In genomic region chr8:125067596-125067960, GRCm38 (mm10) we compare ENCODE assay signal across 8 mouse cellular contexts. TPM values are rescaled to one million over a fixed set of nuclear protein-coding genes. Genes with fewer than 3 reads are reported as not detected.
A peak's percentile ranks its signal among the peaks of the same experiment; 100 is the strongest.
DNase-seq lines count a peak whose midpoint lies in the region; ATAC-seq and TF ChIP-seq lines count a peak whose summit lies in the region.

No protein-coding gene starts in this region.

- peak overlapping the region; percentile 70 for H3K27ac ChIP-seq in forebrain, postnatal 0 days (ENCODE audit: low read depth, low read length)
- H3K27ac ChIP-seq in hindbrain, embryonic 16.5 days (ENCODE audit: low read depth, low read length), result peak overlapping the region; percentile 74
- peak overlapping the region; percentile 22; the same call in 1 of the 2 replicates for H3K27ac ChIP-seq in limb, embryonic 13.5 days
- peak overlapping the region; percentile 49; the same call in 1 of the 2 replicates for H3K27ac ChIP-seq in midbrain, embryonic 14.5 days (replicated peaks; ENCODE audit: low read depth, low read length)

- H3K36me3 ChIP-seq in forebrain, postnatal 0 days (ENCODE audit: insufficient read depth), result no peaks in the 10 kb centered on the region
- H3K36me3 ChIP-seq in hindbrain, embryonic 16.5 days (ENCODE audit: control insufficient read depth, insufficient read depth, low read length), result no peaks in the 10 kb centered on the region
- no peaks in the 10 kb centered on the region for H3K36me3 ChIP-seq in limb, embryonic 13.5 days
- H3K36me3 ChIP-seq in midbrain, embryonic 14.5 days (ENCODE audit: control insufficient read depth, insufficient read depth, low read length), result no peaks in the 10 kb centered on the region

- no peak overlapping the region for H3K4me2 ChIP-seq in forebrain, postnatal 0 days (ENCODE audit: low read depth)
- H3K4me2 ChIP-seq in hindbrain, embryonic 16.5 days (ENCODE audit: low read length), result no peak overlapping the region
- H3K4me2 ChIP-seq in limb, embryonic 13.5 days (replicated peaks), result no peak overlapping the region
- H3K4me2 ChIP-seq in midbrain, embryonic 14.5 days (ENCODE audit: low read length), result no peak overlapping the region

- intact Hi-C loops in left cerebral cortex, postnatal 4 days (cut with DNase I), result loop anchor here (10.0 kb wide), 1 partner anchor 507 kb away; no protein-coding TSS in a partner anchor

- no peak for TF ChIP-seq CTCF in forebrain, postnatal 0 days (IDR thresholded peaks at IDR 0.05; ENCODE audit: low read depth)

- H3K27me3 ChIP-seq in forebrain, postnatal 0 days (ENCODE audit: insufficient read depth, low read length), result no peaks in the 10 kb centered on the region
- no peaks in the 10 kb centered on the region for H3K27me3 ChIP-seq in hindbrain, embryonic 16.5 days (replicated peaks; ENCODE audit: control insufficient read depth, insufficient read depth, low read length)
- H3K27me3 ChIP-seq in limb, embryonic 13.5 days, result peaks cover 4% of the 10 kb centered on the region; the same call in 1 of the 2 replicates
- H3K27me3 ChIP-seq in midbrain, embryonic 14.5 days (ENCODE audit: control insufficient read depth, insufficient read depth, low read length), result no peaks in the 10 kb centered on the region

- peak; percentile 69 for DNase-seq in left cerebral cortex, postnatal 4 days
- no peak for DNase-seq in left cerebral cortex, adult 11 months (ENCODE audit: low spot score)
- no peak for DNase-seq in forebrain, postnatal 0 days
- DNase-seq in midbrain, embryonic 14.5 days, result peak; percentile 41
- DNase-seq in thymus, postnatal 4 days, result peak; percentile 65
- DNase-seq in urinary bladder, postnatal 10 days (ENCODE audit: low spot score), result no peak

- H3K4me3 ChIP-seq in forebrain, postnatal 0 days (ENCODE audit: low read depth, low read length), result no peak overlapping the region
- H3K4me3 ChIP-seq in hindbrain, embryonic 16.5 days (ENCODE audit: low read length), result no peak overlapping the region
- no peak overlapping the region for H3K4me3 ChIP-seq in limb, embryonic 13.5 days
- H3K4me3 ChIP-seq in midbrain, embryonic 14.5 days (replicated peaks; ENCODE audit: low read depth, low read length), result no peak overlapping the region

- H3K9ac ChIP-seq in forebrain, postnatal 0 days, result no peak overlapping the region
- no peak overlapping the region for H3K9ac ChIP-seq in hindbrain, embryonic 16.5 days (ENCODE audit: low read depth, low read length)
- H3K9ac ChIP-seq in limb, embryonic 13.5 days, result no peak overlapping the region
- H3K9ac ChIP-seq in midbrain, embryonic 14.5 days (replicated peaks; ENCODE audit: low read length), result no peak overlapping the region

- no peaks in the 10 kb centered on the region for H3K4me1 ChIP-seq in forebrain, postnatal 0 days (ENCODE audit: insufficient read depth)
- peaks cover 4% of the 10 kb centered on the region for H3K4me1 ChIP-seq in hindbrain, embryonic 16.5 days (ENCODE audit: control insufficient read depth, insufficient read depth, low read depth, low read length)
- peaks cover 18% of the 10 kb centered on the region for H3K4me1 ChIP-seq in limb, embryonic 13.5 days
- peaks cover 4% of the 10 kb centered on the region; the same call in 1 of the 2 replicates for H3K4me1 ChIP-seq in midbrain, embryonic 14.5 days (ENCODE audit: control insufficient read depth, insufficient read depth, low read length)

- no peaks in the 10 kb centered on the region for H3K9me3 ChIP-seq in forebrain, postnatal 0 days (ENCODE audit: low read length)
- H3K9me3 ChIP-seq in hindbrain, embryonic 16.5 days (ENCODE audit: control insufficient read depth, low read length), result no peaks in the 10 kb centered on the region
- H3K9me3 ChIP-seq in limb, embryonic 13.5 days, result no peaks in the 10 kb centered on the region
- H3K9me3 ChIP-seq in midbrain, embryonic 14.5 days (ENCODE audit: control insufficient read depth, low read length), result no peaks in the 10 kb centered on the region

- WGBS in forebrain, postnatal 0 days, result 56% methylated on average over 9 of the region's 9 CpGs
- 53% methylated on average over 9 of the region's 9 CpGs for WGBS in hindbrain, embryonic 16.5 days
- 83% methylated on average over 9 of the region's 9 CpGs for whole genome bisulfite sequencing in limb, embryonic 13.5 days
- 69% methylated on average over 9 of the region's 9 CpGs for WGBS in midbrain, embryonic 14.5 days

- ATAC-seq in forebrain, postnatal 0 days, result peak; percentile 51
- ATAC-seq in hindbrain, embryonic 16.5 days, result peak; percentile 77; the same call in 1 of the 2 replicates
- ATAC-seq in limb, embryonic 13.5 days (ENCODE audit: low FRiP score, low read depth), result no peak
- ATAC-seq in midbrain, embryonic 14.5 days (ENCODE audit: low FRiP score, low TSS enrichment), result no peak

RNA-seq across cellular contexts. Expression of gene Disc1, which starts 13.6 kb away (rescaled TPM):
- 1 to 10 TPM; 3.9 to 4.4 TPM for total RNA-seq in left cerebral cortex, postnatal 4 days (2021)
- total RNA-seq in forebrain, postnatal 0 days (2014; rRNA removed), result 2.8 and 6.4 TPM in 2 replicates
- 0.58 and 0.73 TPM in 2 replicates for polyA plus RNA-seq in forebrain, postnatal 0 days (2015; fragmentation: Nextera tagmentation; extraction: Ambion mirVana)
- polyA plus RNA-seq in hindbrain, embryonic 16.5 days (2015; fragmentation: Nextera tagmentation; extraction: Ambion mirVana), result 2.0 and 2.6 TPM in 2 replicates
- 2.0 and 2.9 TPM in 2 replicates for polyA plus RNA-seq in limb, embryonic 13.5 days (2015; fragmentation: Nextera tagmentation; extraction: Ambion mirVana)
- 0.78 and 0.98 TPM in 2 replicates for polyA plus RNA-seq in midbrain, embryonic 14.5 days (2014; fragmentation: Nextera tagmentation; extraction: Ambion mirVana)

RNA-seq across cellular contexts. Expression of gene Tsnax, which starts 54.8 kb away (rescaled TPM):
- 10 to 100 TPM; 70.9 to 77.4 TPM for total RNA-seq in left cerebral cortex, postnatal 4 days (2021)
- total RNA-seq in forebrain, postnatal 0 days (2014; rRNA removed), result 86.3 and 111 TPM in 2 replicates
- polyA plus RNA-seq in forebrain, postnatal 0 days (2015; fragmentation: Nextera tagmentation; extraction: Ambion mirVana), result 117 and 146 TPM in 2 replicates
- 210 and 220 TPM in 2 replicates for polyA plus RNA-seq in hindbrain, embryonic 16.5 days (2015; fragmentation: Nextera tagmentation; extraction: Ambion mirVana)
- 138 and 139 TPM in 2 replicates for polyA plus RNA-seq in limb, embryonic 13.5 days (2015; fragmentation: Nextera tagmentation; extraction: Ambion mirVana)
- polyA plus RNA-seq in midbrain, embryonic 14.5 days (2014; fragmentation: Nextera tagmentation; extraction: Ambion mirVana), result 211 and 242 TPM in 2 replicates

Comparison
In these comparisons a context has a peak if more than half of its experiments do, and no peak if none do; other contexts are left out.
1. DNase-seq: peak in left cerebral cortex, postnatal 4 days (single experiment), midbrain, embryonic 14.5 days (single experiment) and thymus, postnatal 4 days (single experiment); none in left cerebral cortex, adult 11 months (single experiment), forebrain, postnatal 0 days (single experiment) and urinary bladder, postnatal 10 days (single experiment).
2. ATAC-seq: peak in forebrain, postnatal 0 days (single experiment) and hindbrain, embryonic 16.5 days (single experiment); none in limb, embryonic 13.5 days (single experiment) and midbrain, embryonic 14.5 days (single experiment).
3. H3K27ac ChIP-seq: peak in every context shown above with its lines; median percentile 74 in hindbrain, embryonic 16.5 days; 70 in forebrain, postnatal 0 days; 49 in midbrain, embryonic 14.5 days; 22 in limb, embryonic 13.5 days.